Mouse (Mus musculus) granulocyte monocyte progenitor cell, adult 5-6 weeks (primary cell): Measurements from ENCODE around the gene Gm10198. TPM values are rescaled to one million over a fixed set of nuclear protein-coding genes. Genes with fewer than 3 reads are reported as not detected.
A peak's percentile ranks its signal among the peaks of the same experiment; 100 is the strongest.

Source experiments
- ATAC-seq: replicated peaks from 2 replicates; pipeline ENCODE4 v1.8.0; 2016; ENCODE audit warnings: mild to moderate bottlenecking, moderate TSS enrichment, inconsistent platforms; ENCODE audit not compliant: poor library complexity, severe bottlenecking
- total RNA-seq, 2 experiments: library from RNA; stranded (forward) in 1 of 2; stranded (reverse) in 1 of 2; fragments of 200-712, 200-1000 nt in 1 of 2; fragments of >200 nt in 1 of 2; fragmentation: Nextera tagmentation in 1 of 2; gene quantifications; 2 replicates each; pipeline ENCODE4 v1.2.3; 2014 to 2017

Gene Gm10198
- total RNA-seq (2014; fragmentation: Nextera tagmentation) (not detected in 2 replicates), total RNA-seq (2017) (not detected in 2 replicates)

- ATAC-seq, result no peak
Measured at GRCm38 (mm10) chr13:111592485-111592884, at the start of gene Gm10198. Gene Gm10198 (plus strand): TSS chr13:111592785.

GRCm38 (mm10) chr13:111545286-111545685, 47.3 kb upstream of the Gm10198 start:
- no peak for ATAC-seq

- ATAC-seq, result no peak
Measured at GRCm38 (mm10) chr13:111552769-111553168, 39.8 kb upstream of the Gm10198 start.

GRCm38 (mm10) chr13:111553182-111553581, 39.4 kb upstream of the Gm10198 start:
- no peak for ATAC-seq

GRCm38 (mm10) chr13:111553941-111554340, 38.6 kb upstream of the Gm10198 start:
- ATAC-seq, result no peak

- no peak for ATAC-seq
Measured at GRCm38 (mm10) chr13:111555333-111555732, 37.3 kb upstream of the Gm10198 start.

- no peak for ATAC-seq
Measured at GRCm38 (mm10) chr13:111556375-111556774, 36.2 kb upstream of the Gm10198 start.

GRCm38 (mm10) chr13:111560152-111560551, 32.4 kb upstream of the Gm10198 start:
- ATAC-seq, result no peak

- no peak for ATAC-seq
Measured at GRCm38 (mm10) chr13:111562595-111562994, 30.0 kb upstream of the Gm10198 start.

GRCm38 (mm10) chr13:111574196-111574595, 18.4 kb upstream of the Gm10198 start:
- ATAC-seq, result peak; percentile 48; the same call in 1 of the 2 replicates

GRCm38 (mm10) chr13:111577177-111577576, 15.4 kb upstream of the Gm10198 start:
- no peak for ATAC-seq

- no peak for ATAC-seq
Measured at GRCm38 (mm10) chr13:111580054-111580453, 12.5 kb upstream of the Gm10198 start.

- ATAC-seq, result no peak
Measured at GRCm38 (mm10) chr13:111598111-111598510, 5.5 kb downstream of the Gm10198 start.

- no peak for ATAC-seq
Measured at GRCm38 (mm10) chr13:111601383-111601782, 8.8 kb downstream of the Gm10198 start.

GRCm38 (mm10) chr13:111604826-111605225, 12.2 kb downstream of the Gm10198 start:
- ATAC-seq, result no peak

GRCm38 (mm10) chr13:111616168-111617125, 23.9 kb downstream of the Gm10198 start:
- no peak for ATAC-seq

GRCm38 (mm10) chr13:111620433-111620832, 27.8 kb downstream of the Gm10198 start:
- ATAC-seq, result no peak

- no peak for ATAC-seq
Measured at GRCm38 (mm10) chr13:111622425-111622824, 29.8 kb downstream of the Gm10198 start.

GRCm38 (mm10) chr13:111623112-111623511, 30.5 kb downstream of the Gm10198 start:
- no peak for ATAC-seq

GRCm38 (mm10) chr13:111624115-111624514, 31.5 kb downstream of the Gm10198 start:
- ATAC-seq, result peak; percentile 94
